Mouse (Mus musculus) myocyte (in vitro differentiated cells): ENCODE data around the gene Pigh. TPM values are rescaled to one million over a fixed set of nuclear protein-coding genes. Genes with fewer than 3 reads are reported as not detected.

ENCODE experiments used
- H3K27me3 ChIP-seq: one replicate; pipeline ENCODE4 v1.6.1; 2011; ENCODE audit not compliant: control insufficient read depth, insufficient read depth, insufficient read length
- H3K36me3 ChIP-seq: one replicate; pipeline ENCODE4 v1.6.1; 2011; ENCODE audit not compliant: control insufficient read depth, insufficient read depth
- H3K4me2 ChIP-seq: one replicate; pipeline ENCODE4 v1.6.1; 2011; ENCODE audit warnings: low read depth, control low read depth
- H3K4me3 ChIP-seq: one replicate; pipeline ENCODE4 v1.5.1; 2011; ENCODE audit warnings: mild to moderate bottlenecking, control low read depth, moderate library complexity
- H3K79me2 ChIP-seq: one replicate; pipeline ENCODE4 v1.6.1; 2011; ENCODE audit not compliant: control insufficient read depth, insufficient read depth
- H3ac ChIP-seq: one replicate; pipeline ENCODE4 v1.6.1; 2011; ENCODE audit not compliant: control insufficient read depth, insufficient read length
- CEBPB ChIP-seq: IDR thresholded peaks from 2 replicates; pipeline ENCODE4 v1.6.1; 2011; ENCODE audit warnings: mild to moderate bottlenecking, moderate library complexity; ENCODE audit not compliant: poor library complexity, insufficient read depth, severe bottlenecking
- E2F4 ChIP-seq: IDR thresholded peaks from one replicate; pipeline ENCODE4 v1.6.1; 2011; ENCODE audit warnings: mild to moderate bottlenecking, control low read depth, moderate library complexity; ENCODE audit not compliant: insufficient read depth
- MAX ChIP-seq: IDR thresholded peaks from one replicate; pipeline ENCODE4 v1.6.1; 2011; ENCODE audit warnings: low read depth, mild to moderate bottlenecking, control low read depth
- MYOD1 ChIP-seq, 3 experiments: IDR thresholded peaks; one replicate each; pipeline ENCODE4 v1.6.1; 2011; ENCODE audit warnings: control low read depth in 2 of 3, low read depth in 2 of 3, mild to moderate bottlenecking in 2 of 3, moderate library complexity in 1 of 3; ENCODE audit not compliant: insufficient read length in 2 of 3, control insufficient read depth in 1 of 3
- MYOG ChIP-seq, 3 experiments: IDR thresholded peaks; one replicate each; pipeline ENCODE4 v1.6.1; 2011; ENCODE audit warnings: control low read depth in 2 of 3, low read depth in 2 of 3, mild to moderate bottlenecking in 2 of 3; ENCODE audit not compliant: insufficient read length in 2 of 3, control insufficient read depth in 1 of 3, insufficient read depth in 1 of 3
- POLR2A ChIP-seq: IDR thresholded peaks from one replicate; pipeline ENCODE4 v1.6.1; 2011; ENCODE audit warnings: low read depth, mild to moderate bottlenecking, control low read depth, moderate library complexity; ENCODE audit not compliant: insufficient read length
- POLR2AphosphoS2 ChIP-seq: IDR thresholded peaks from one replicate; pipeline ENCODE4 v1.6.1; 2011; ENCODE audit warnings: low read depth, control low read depth; ENCODE audit not compliant: insufficient read length
- REST ChIP-seq: IDR thresholded peaks from one replicate; pipeline ENCODE4 v1.6.1; 2011; ENCODE audit warnings: mild to moderate bottlenecking, control low read depth, moderate library complexity; ENCODE audit not compliant: insufficient read depth, insufficient read length
- SRF ChIP-seq: IDR thresholded peaks from one replicate; pipeline ENCODE4 v1.6.1; 2011; ENCODE audit warnings: low read depth; ENCODE audit not compliant: control insufficient read depth, insufficient read length
- TCF12 ChIP-seq: IDR thresholded peaks from one replicate; pipeline ENCODE4 v1.6.1; 2011; ENCODE audit warnings: mild to moderate bottlenecking, control low read depth; ENCODE audit not compliant: poor library complexity, insufficient read depth, severe bottlenecking
- TCF3 ChIP-seq: IDR thresholded peaks from one replicate; pipeline ENCODE4 v1.6.1; 2011; ENCODE audit warnings: low read depth, control low read depth; ENCODE audit not compliant: insufficient read length
- USF1 ChIP-seq: IDR thresholded peaks from one replicate; pipeline ENCODE4 v1.6.1; 2011; ENCODE audit warnings: low read depth, mild to moderate bottlenecking, control low read depth, moderate library complexity
- polyA plus RNA-seq: library from polyadenylated mRNA; unstranded; fragments of >200 nt; fragmentation: generic; extraction: Trizol; gene quantifications from one replicate; pipeline ENCODE4 v1.2.1, GENCODE M21; 2012; ENCODE audit warnings: missing spikeins

The Pigh gene
- polyA plus RNA-seq, 1 experiment = 3.3 TPM

GRCm38 (mm10) chr12:79034331-79034730, 55.1 kb downstream of the Pigh start:
- Histone ChIP-seq H3K4me3 (no peak overlapping the region), H3K27me3 (no peaks in the 10 kb centered on the region), H3K4me2 (no peak overlapping the region), H3ac (no peak overlapping the region), H3K36me3 (peaks cover 10% of the 10 kb centered on the region), H3K79me2 (no peaks in the 10 kb centered on the region)
- TF ChIP-seq MYOD1 (IDR thresholded peaks at IDR 0.05; ENCODE audit: control insufficient read depth in 1 of 3, insufficient read length in 2 of 3, low read depth in 2 of 3) (no peak), E2F4 (no peak), SRF (no peak), MYOG (IDR thresholded peaks at IDR 0.05; ENCODE audit: control insufficient read depth in 1 of 3, insufficient read depth in 1 of 3, insufficient read length in 2 of 3, low read depth in 2 of 3) (no peak), CEBPB (no peak), TCF12 (no peak), TCF3 (no peak), POLR2AphosphoS2 (no peak), MAX (no peak), REST (no peak), POLR2A (no peak), USF1 (no peak)

Other genes starting within 250 kb of the Pigh start
- 68.7 TPM for gene Atp6v1d, start 228.0 kb downstream of the Pigh start, polyA plus RNA-seq
- 45.6 TPM for gene Eif2s1, start 227.8 kb downstream of the Pigh start, polyA plus RNA-seq
- gene Plek2, start 182.7 kb downstream of the Pigh start, polyA plus RNA-seq = 0.55 TPM
- gene Tmem229b, start 82.0 kb downstream of the Pigh start, polyA plus RNA-seq = 2.9 TPM
- gene Plekhh1, start 60.5 kb downstream of the Pigh start, polyA plus RNA-seq = 3.5 TPM
- gene Arg2, start 41.1 kb upstream of the Pigh start, polyA plus RNA-seq = 0.04 TPM
- 85.5 TPM for gene Vti1b, start 83.0 kb upstream of the Pigh start, polyA plus RNA-seq
- gene Rdh11, start 102.6 kb upstream of the Pigh start, polyA plus RNA-seq = 19.5 TPM
- gene Rdh12, start 119.3 kb upstream of the Pigh start, polyA plus RNA-seq = 0.54 TPM
- 9.9 TPM for gene Zfyve26, start 206.7 kb upstream of the Pigh start, polyA plus RNA-seq
- 1.8 TPM for gene Rad51b, start 207.6 kb upstream of the Pigh start, polyA plus RNA-seq